Mouse (Mus musculus) midbrain, embryonic 16.5 days (tissue): Measurements from ENCODE around the gene Frs2. TPM values are rescaled to one million over a fixed set of nuclear protein-coding genes. Genes with fewer than 3 reads are reported as not detected.
"Not testable (repeated sequence)": the region's sequence is repeated elsewhere in the genome, so short reads cannot be mapped to it uniquely, and the experiment has no call there.

Experiments
- ATAC-seq: fragments of 200-750 bp; cut with Nextera tagmentation; 2 replicates; pipeline ENCODE4 v1.8.0; 2017; ENCODE audit warnings: moderate TSS enrichment
- H3K27ac ChIP-seq: fragments of 300-500 bp; sonication (generic); 2 replicates; pipeline ENCODE4 v1.5.1; 2014; ENCODE audit warnings: mild to moderate bottlenecking, low read length, mixed read lengths
- H3K27me3 ChIP-seq: fragments of 300-500 bp; sonication (generic); 2 replicates; pipeline ENCODE4 v1.6.1; 2014; ENCODE audit warnings: low read depth, low read length, mixed read lengths; ENCODE audit not compliant: control insufficient read depth, insufficient read depth
- H3K36me3 ChIP-seq: fragments of 300-500 bp; sonication (generic); 2 replicates; pipeline ENCODE4 v1.6.1; 2014; ENCODE audit warnings: mild to moderate bottlenecking, low read length, moderate library complexity, mixed read lengths; ENCODE audit not compliant: control insufficient read depth, insufficient read depth
- H3K4me1 ChIP-seq: fragments of 300-500 bp; sonication (generic); 2 replicates; pipeline ENCODE4 v1.6.1; 2014; ENCODE audit warnings: mild to moderate bottlenecking, low read length, mixed read lengths; ENCODE audit not compliant: control insufficient read depth, insufficient read depth
- H3K4me2 ChIP-seq: fragments of 300-500 bp; sonication (generic); 2 replicates; pipeline ENCODE4 v1.6.1; 2014; ENCODE audit warnings: mild to moderate bottlenecking, low read length, mixed read lengths
- H3K4me3 ChIP-seq: fragments of 300-500 bp; sonication (generic); 2 replicates; pipeline ENCODE4 v1.5.1; 2014; ENCODE audit warnings: low read depth, mild to moderate bottlenecking, low read length, moderate library complexity, mixed read lengths
- H3K9ac ChIP-seq: fragments of 300-500 bp; sonication (generic); 2 replicates; pipeline ENCODE4 v1.6.1; 2014; ENCODE audit warnings: low read depth, low read length, mixed read lengths
- H3K9me3 ChIP-seq: fragments of 300-500 bp; sonication (generic); replicated peaks from 2 replicates; pipeline ENCODE4 v1.6.1; 2014; ENCODE audit warnings: mild to moderate bottlenecking, low read length, mixed read lengths; ENCODE audit not compliant: control insufficient read depth, poor library complexity, severe bottlenecking
- WGBS: fragments of 180-500 bp; shearing (Covaris S2); extraction: QIAGEN DNeasy Blood & Tissue Kit; methylation state at CpG from one replicate; pipeline ENCODE4 v1.1.7; 2014; 5-methylcytosine and 5-hydroxymethylcytosine counted together
- polyA plus RNA-seq: library from polyadenylated mRNA; unstranded; fragments of >200 nt; fragmentation: Nextera tagmentation; extraction: Ambion mirVana; gene quantifications from 2 replicates; pipeline ENCODE4 v1.2.1, GENCODE M21; 2015

Gene Frs2
- polyA plus RNA-seq, 1 experiment from 2014 or later: 20.2 TPM

GRCm38 (mm10) chr10:117143311-117143710 is 5.0 kb downstream of the Frs2 start:
- H3K36me3 ChIP-seq: no peaks in the 10 kb centered on the region
- no peaks in the 10 kb centered on the region for H3K9me3 ChIP-seq
- no peaks in the 10 kb centered on the region for H3K27me3 ChIP-seq
- H3K4me1 ChIP-seq: peaks cover 9% of the 10 kb centered on the region; the same call in 1 of the 2 replicates
- ATAC-seq: no peak
- H3K4me2 ChIP-seq: no peak overlapping the region
- H3K9ac ChIP-seq: no peak overlapping the region
- H3K27ac ChIP-seq: no peak overlapping the region
- WGBS: 94% methylated on average over 2 of the region's 2 CpGs
- no peak overlapping the region for H3K4me3 ChIP-seq

- no peak for ATAC-seq
- Histone ChIP-seq H3K27ac (no peak overlapping the region), H3K27me3 (no peaks in the 10 kb centered on the region), H3K4me1 (peaks cover 8% of the 10 kb centered on the region; the same call in 1 of the 2 replicates), H3K9ac (no peak overlapping the region), H3K4me2 (no peak overlapping the region), H3K36me3 (no peaks in the 10 kb centered on the region), H3K4me3 (no peak overlapping the region), H3K9me3 (no peaks in the 10 kb centered on the region)
- 50% methylated on average over 7 of the region's 7 CpGs for WGBS
Measured at GRCm38 (mm10) chr10:117141939-117142552, 6.3 kb downstream of the Frs2 start.

GRCm38 (mm10) chr10:117131506-117131905 is 16.8 kb downstream of the Frs2 start:
- H3K4me1 ChIP-seq, H3K27me3 ChIP-seq, H3K4me3 ChIP-seq, H3K9me3 ChIP-seq, H3K36me3 ChIP-seq, H3K4me2 ChIP-seq, H3K9ac ChIP-seq, ATAC-seq, H3K27ac ChIP-seq: not testable (repeated sequence)
- 93% methylated on average over 5 of the region's 5 CpGs for WGBS

DNA sequence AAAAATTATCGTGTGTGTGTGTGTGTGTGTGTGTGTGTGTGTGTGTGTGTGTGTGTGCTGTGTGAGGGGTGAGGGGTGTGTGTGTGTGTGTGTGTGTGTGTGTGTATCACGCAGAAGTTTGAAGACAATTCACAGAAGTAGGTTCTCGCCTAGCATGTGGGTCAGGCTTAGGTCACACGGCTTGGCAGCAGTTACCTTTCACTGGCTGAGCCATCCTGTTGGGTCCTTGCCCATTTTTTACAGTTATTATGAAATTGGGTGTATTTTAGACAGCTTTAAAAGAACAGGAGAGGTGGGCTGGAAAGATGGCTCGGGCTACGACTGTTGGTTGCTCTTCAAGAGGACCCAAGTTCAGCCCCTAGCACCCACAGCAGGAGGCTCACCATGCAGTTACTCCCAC is 18.3 kb downstream of the Frs2 start:
- H3K4me2 ChIP-seq: no peak overlapping the region
- H3K27ac ChIP-seq: no peak overlapping the region
- no peaks in the 10 kb centered on the region for H3K27me3 ChIP-seq
- no peak overlapping the region for H3K4me3 ChIP-seq
- no peak for ATAC-seq
- no peaks in the 10 kb centered on the region for H3K9me3 ChIP-seq
- no peaks in the 10 kb centered on the region; the same call in 1 of the 2 replicates for H3K4me1 ChIP-seq
- no peaks in the 10 kb centered on the region for H3K36me3 ChIP-seq
- 93% methylated on average over 6 of the region's 6 CpGs for WGBS
- H3K9ac ChIP-seq: no peak overlapping the region

- no peak for ATAC-seq
- 94% methylated on average over 2 of the region's 2 CpGs for WGBS
- Histone ChIP-seq H3K9me3 (no peaks in the 10 kb centered on the region), H3K27me3 (no peaks in the 10 kb centered on the region), H3K4me3 (no peak overlapping the region), H3K27ac (no peak overlapping the region), H3K4me1 (no peaks in the 10 kb centered on the region; the same call in 1 of the 2 replicates), H3K36me3 (no peaks in the 10 kb centered on the region), H3K9ac (no peak overlapping the region), H3K4me2 (no peak overlapping the region)
Measured at GRCm38 (mm10) chr10:117128693-117129092, 19.6 kb downstream of the Frs2 start.

DNA sequence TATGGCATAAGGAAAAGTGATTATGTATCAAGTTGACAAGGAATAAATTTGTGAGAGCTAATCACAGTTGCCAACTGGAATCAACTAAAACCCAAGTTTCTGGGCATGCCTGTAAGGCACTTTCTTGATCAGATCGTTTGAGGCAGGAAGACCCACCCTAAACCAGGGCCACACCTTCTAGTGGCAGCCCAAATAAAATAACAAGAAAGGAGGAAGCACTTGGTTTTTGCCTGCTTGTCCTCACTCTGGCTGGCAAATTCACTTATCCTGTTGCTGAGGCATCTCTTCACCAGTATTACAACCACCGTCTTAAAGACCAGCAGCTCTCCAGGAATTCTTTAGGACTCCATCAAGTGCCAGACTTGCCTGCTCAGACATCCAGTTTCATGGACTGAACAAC is 20.9 kb downstream of the Frs2 start:
- ATAC-seq: no peak
- no peaks in the 10 kb centered on the region for H3K36me3 ChIP-seq
- H3K27me3 ChIP-seq: no peaks in the 10 kb centered on the region
- no peak overlapping the region for H3K9ac ChIP-seq
- no peak overlapping the region for H3K4me3 ChIP-seq
- 78% methylated on average over 2 of the region's 2 CpGs for WGBS
- no peak overlapping the region for H3K27ac ChIP-seq
- H3K4me1 ChIP-seq: no peaks in the 10 kb centered on the region; the same call in 1 of the 2 replicates
- no peak overlapping the region for H3K4me2 ChIP-seq
- H3K9me3 ChIP-seq: no peaks in the 10 kb centered on the region

DNA sequence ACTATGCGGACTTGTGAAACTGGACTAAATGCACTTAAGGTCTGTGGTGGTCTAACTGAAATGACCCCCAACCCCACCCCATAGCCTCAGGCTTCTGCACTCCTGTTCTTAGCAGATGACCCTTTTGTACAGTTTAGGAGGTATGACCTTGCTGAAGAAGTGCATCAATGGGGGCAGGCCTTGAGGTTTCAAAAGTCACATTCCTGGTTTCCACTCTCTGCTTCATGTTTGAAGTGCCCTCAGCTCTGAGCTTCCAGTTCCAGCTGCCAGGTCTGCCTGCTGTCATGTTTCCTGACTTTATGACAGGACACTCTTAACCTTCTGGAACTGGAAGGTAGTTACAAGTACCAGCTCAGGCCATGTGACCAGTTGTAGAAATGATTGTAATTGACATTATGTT is 21.6 kb downstream of the Frs2 start:
- Histone ChIP-seq H3K27me3 (no peaks in the 10 kb centered on the region), H3K4me1 (no peaks in the 10 kb centered on the region; the same call in 1 of the 2 replicates), H3K9me3 (no peaks in the 10 kb centered on the region), H3K4me3 (no peak overlapping the region), H3K4me2 (no peak overlapping the region), H3K9ac (no peak overlapping the region), H3K36me3 (no peaks in the 10 kb centered on the region), H3K27ac (no peak overlapping the region)
- no peak for ATAC-seq
- 97% methylated on average over 1 of the region's 1 CpGs for WGBS

DNA sequence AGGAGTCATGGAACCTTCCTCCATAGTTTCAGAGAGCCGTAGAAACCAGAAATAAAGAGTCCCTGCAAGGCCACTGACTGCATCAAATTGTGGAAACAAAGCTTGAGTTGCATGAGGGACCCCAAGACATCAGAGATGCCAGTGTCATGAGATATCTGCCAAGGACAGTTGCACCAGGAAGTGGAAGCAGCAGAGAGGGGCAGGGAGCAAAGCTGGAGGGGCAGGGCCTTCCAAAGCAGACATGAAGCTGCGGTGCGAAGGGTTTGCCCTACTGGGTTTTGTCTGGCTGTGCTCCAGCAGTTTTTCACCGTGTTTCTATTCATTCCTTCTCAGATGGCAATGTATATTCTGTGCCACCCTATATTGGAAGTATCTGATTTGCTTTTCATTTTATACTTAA is 22.1 kb downstream of the Frs2 start:
- no peak for ATAC-seq
- Histone ChIP-seq H3K4me3 (no peak overlapping the region), H3K36me3 (no peaks in the 10 kb centered on the region), H3K4me1 (no peaks in the 10 kb centered on the region; the same call in 1 of the 2 replicates), H3K27ac (no peak overlapping the region; the same call in 1 of the 2 replicates), H3K27me3 (no peaks in the 10 kb centered on the region), H3K9ac (no peak overlapping the region), H3K4me2 (no peak overlapping the region), H3K9me3 (no peaks in the 10 kb centered on the region)
- WGBS: 82% methylated on average over 4 of the region's 4 CpGs

DNA sequence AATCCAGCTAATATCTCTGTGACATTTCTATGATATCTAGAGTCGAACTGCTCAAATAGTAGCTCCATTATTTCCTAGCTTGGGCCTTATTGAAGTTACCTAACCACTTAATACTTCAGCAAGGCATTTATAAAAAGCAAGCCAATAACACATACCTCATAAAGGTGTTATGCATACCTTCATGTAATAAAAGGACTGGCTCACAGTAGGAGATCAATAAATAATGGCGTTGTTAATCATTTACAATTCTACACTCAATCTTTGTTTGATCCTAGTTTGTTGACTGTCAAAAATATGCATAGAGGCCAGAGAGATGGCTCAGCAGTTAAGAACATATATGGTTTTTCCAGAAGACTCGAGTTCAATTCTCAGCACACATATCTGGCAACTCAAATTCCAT is 26.9 kb downstream of the Frs2 start:
- ATAC-seq: no peak
- WGBS: 94% methylated on average over 3 of the region's 3 CpGs

More for the DNA sequence above, 26.9 kb downstream of the Frs2 start:
- Histone ChIP-seq H3K27ac (no peak overlapping the region), H3K27me3 (no peaks in the 10 kb centered on the region), H3K4me2 (no peak overlapping the region), H3K36me3 (no peaks in the 10 kb centered on the region), H3K9me3 (no peaks in the 10 kb centered on the region), H3K4me3 (no peak overlapping the region), H3K9ac (no peak overlapping the region), H3K4me1 (no peaks in the 10 kb centered on the region)
